Mouse (Mus musculus) ovary, adult 18-20 months (tissue): ENCODE results near the gene Ccdc155.

Experiments
- DNase-seq: peaks from one replicate; pipeline ENCODE4 v3.0.0; 2022; ENCODE audit warnings: low spot score, mixed read lengths

Gene Ccdc155

GRCm38 (mm10) chr7:45144368-45145174, 60.1 kb downstream of the Ccdc155 start:
- no peak for DNase-seq

GRCm38 (mm10) chr7:45141914-45142313, 62.8 kb downstream of the Ccdc155 start:
- DNase-seq: no peak

DNA sequence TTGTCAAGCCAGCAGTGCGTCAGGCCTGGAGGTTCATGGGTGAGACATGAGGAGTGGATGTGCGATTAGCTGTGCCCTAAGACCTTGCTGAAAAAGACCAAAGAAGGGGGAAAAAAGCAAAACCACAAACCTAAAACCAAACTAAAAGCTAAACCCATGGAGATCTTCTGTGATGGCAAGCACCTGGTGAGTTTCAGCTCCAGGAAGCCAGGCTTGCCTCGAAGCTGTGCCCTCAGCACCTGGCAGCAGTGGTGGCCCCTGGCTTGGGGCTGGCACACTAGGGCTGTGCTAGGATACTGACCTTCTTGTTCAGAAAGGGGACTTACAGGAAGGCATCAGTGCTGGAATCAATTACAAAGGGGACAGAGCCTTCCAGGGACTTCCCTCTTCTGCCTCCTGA, 63.4 kb downstream of the Ccdc155 start:
- no peak for DNase-seq

- DNase-seq: no peak
Observed at GRCm38 (mm10) chr7:45139904-45140723, 64.6 kb downstream of the Ccdc155 start.

DNA sequence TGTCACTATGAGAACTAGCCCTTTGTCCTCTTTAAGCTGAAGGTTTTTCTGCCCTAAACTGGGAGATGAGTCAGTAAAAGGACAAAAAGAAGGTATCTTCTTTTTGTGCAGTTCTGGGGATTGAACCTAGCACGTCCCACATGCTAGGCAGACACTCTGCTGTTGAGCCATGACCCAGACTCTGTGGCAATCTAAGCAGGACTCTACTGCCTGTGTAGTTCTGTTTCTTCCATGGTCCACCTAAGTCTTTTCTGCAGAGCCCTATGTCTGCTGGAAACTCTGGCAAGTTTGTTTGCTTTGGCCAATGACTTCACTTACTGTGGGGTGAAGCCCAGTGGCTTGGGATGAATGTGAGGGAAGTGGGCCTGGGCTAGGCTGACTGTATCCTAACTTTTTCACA, 66.3 kb downstream of the Ccdc155 start:
- no peak for DNase-seq

DNA sequence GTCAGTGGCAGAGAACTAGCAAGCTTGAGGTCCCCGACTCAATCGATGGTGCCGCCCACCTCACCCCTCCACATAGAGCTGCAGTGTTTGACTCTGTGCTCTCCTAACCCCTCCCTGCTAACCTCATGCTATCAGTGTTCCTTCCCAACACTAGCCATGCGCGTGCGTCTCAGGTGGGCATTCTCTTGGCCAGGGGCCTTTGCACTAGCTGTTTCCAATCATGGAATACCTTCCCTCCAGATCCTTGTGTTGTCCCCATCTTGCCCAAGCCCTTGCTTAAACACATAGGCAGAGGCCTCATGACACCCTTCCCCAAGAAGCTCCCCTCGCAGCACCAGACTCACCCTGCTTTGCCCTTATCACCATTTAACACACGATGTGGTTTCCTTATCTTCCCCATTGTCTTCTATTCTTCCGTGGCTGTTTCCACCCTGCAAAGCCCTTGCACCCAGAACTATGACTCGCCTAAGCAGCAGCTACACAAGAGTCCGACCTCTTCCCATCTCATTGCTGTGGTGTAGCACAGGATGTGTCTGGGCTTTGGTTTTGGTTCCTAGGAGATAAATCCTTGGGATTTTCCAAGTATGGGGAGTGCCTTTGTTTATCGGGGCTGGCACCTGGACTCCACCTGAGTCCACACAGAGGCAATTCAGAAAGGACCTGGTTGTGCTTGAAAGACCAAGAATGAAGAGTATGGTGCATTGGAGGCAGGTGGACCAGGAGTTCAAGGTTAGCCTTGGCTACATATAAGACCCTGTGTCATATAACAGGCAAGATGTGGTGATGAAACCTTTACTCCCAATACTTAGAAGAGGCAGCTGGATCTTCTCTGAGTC, 67.3 kb downstream of the Ccdc155 start:
- DNase-seq: no peak

GRCm38 (mm10) chr7:45135993-45136567, 68.6 kb downstream of the Ccdc155 start, which contains the start of the genes Gm45713 and Flt3l:
Gene Gm45713 (minus strand): TSS chr7:45136231.
Gene Flt3l (minus strand): TSS chr7:45136432.
- peak; percentile 84 for DNase-seq

- DNase-seq: no peak
Observed at GRCm38 (mm10) chr7:45135370-45135769, 69.3 kb downstream of the Ccdc155 start.

- DNase-seq: no peak
Observed at GRCm38 (mm10) chr7:45134544-45135026, 70.1 kb downstream of the Ccdc155 start.
